Mouse (Mus musculus): ENCODE measurements around the gene Cox7a2. TPM values are rescaled to one million over a fixed set of nuclear protein-coding genes. Genes with fewer than 3 reads are reported as not detected.

The Cox7a2 gene
- total RNA-seq, 2 experiments from 2014 or later = 606 to 637 TPM

- DNase-seq = no peak
Observed at GRCm38 (mm10) chr9:79735608-79736007, 24.1 kb downstream of the Cox7a2 start.

GRCm38 (mm10) chr9:79730301-79730700 lies 29.4 kb downstream of the Cox7a2 start:
- peak; percentile 51 for DNase-seq

DNA sequence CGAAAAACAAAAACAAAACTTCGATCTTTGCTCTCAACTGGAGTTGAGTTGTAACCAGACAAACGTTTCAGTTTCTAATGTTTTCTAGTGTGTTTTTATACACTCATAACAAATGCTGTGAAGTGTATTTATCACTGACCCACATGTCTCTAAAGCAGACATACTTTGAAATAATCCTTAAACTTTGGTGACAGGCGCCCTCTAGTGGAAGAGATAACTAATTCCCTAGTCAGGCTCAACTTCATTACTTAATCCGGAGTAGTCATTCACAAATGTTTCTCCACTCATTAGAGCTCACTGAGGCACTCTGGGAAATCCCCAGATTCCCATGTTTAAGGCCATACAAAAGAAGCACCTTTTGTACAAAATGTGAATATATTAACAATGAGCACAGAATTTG lies 36.6 kb downstream of the Cox7a2 start:
- peak; percentile 36 for DNase-seq

DNA sequence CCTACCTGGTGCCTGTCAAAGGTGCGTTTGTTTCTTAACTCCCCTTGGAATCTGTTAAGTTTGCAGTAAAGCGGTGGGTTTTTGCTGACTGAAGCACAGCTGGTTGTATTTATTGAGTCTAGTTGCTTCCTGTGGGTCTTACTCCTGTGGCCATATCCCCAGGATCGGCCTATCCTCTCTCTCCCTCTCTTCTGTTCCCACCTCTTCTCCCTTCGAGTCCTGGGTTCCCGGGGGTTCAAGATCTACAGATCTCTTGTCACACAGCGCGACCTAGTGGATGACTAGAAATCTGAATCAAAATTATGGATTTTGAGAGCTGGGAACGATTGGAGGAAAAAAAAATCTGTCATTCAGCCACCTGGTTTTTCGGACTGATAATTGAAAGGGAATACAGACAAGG lies 38.6 kb downstream of the Cox7a2 start:
- peak; percentile 75 for DNase-seq

DNA sequence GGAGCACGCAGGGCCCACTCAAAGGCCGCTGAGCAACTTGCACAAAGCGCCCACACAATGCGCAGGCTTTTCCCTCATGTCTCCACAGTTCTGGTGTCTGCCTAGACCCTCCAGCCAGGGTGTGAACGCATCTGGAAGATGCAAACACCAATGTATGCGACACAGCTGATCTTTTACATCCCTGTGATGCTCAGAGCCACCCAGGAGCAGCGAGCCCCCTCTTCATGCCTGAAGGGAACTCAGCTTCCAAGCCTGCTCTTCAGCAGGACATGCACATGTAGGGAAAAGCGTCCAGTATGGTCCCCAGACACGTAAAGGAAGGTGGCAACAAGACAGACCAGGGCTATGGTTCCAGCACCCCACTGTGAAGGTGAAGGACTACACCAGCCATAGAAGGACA lies 39.5 kb downstream of the Cox7a2 start:
- DNase-seq = no peak

GRCm38 (mm10) chr9:79719451-79719850 lies 40.2 kb downstream of the Cox7a2 start:
- peak; percentile 46 for DNase-seq

DNA sequence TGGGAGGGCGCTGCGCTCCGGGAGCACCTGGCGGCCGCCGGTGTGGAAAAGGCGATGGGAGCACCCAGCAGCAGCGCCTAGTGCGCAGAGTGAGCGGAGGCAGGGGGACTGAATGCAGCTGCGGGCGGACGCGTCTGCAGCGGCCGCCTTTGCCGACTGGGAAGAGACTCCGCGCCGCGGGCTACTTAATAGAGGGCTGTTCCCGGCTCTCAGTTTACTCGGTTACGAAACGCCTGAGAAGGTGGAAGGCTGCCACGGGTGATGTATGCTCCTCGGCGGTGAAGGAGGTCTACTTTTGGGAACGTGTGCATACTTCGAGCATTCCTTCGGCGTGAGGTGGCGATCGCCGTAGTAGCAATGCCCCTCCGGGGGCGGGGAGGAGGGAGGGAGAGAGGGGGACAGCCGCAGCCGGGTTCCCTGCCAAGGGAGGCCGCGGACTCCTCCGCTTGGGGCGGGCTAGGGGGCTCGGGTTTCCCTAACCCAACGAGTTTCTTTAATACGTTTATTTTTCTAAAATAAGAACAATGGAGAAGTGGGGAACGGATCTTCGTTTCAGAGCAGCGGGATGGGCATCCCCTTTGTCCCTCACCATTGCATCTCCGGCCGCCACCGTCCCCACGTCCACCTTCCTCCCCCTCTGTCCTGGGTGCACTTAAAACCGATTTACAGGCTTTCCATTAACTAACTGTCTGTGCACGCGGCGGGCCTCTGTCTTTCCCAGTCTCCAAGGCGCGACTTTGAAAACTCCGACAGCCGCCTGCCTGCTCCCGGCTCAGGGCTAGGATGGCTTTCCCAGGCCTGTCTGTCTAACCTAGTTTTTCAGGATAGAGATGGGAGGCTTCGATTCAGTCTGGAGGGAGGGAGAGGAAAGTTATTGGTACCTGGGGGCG lies 41.0 kb downstream of the Cox7a2 start, which contains the start of gene Col12a1:
TSS of gene Col12a1 (minus strand) at position 351 of the 890 bp plus-strand sequence.
- peak; percentile 66 for DNase-seq

- DNase-seq = peak; percentile 27
Observed at GRCm38 (mm10) chr9:79717836-79718475, 41.7 kb downstream of the Cox7a2 start.

DNA sequence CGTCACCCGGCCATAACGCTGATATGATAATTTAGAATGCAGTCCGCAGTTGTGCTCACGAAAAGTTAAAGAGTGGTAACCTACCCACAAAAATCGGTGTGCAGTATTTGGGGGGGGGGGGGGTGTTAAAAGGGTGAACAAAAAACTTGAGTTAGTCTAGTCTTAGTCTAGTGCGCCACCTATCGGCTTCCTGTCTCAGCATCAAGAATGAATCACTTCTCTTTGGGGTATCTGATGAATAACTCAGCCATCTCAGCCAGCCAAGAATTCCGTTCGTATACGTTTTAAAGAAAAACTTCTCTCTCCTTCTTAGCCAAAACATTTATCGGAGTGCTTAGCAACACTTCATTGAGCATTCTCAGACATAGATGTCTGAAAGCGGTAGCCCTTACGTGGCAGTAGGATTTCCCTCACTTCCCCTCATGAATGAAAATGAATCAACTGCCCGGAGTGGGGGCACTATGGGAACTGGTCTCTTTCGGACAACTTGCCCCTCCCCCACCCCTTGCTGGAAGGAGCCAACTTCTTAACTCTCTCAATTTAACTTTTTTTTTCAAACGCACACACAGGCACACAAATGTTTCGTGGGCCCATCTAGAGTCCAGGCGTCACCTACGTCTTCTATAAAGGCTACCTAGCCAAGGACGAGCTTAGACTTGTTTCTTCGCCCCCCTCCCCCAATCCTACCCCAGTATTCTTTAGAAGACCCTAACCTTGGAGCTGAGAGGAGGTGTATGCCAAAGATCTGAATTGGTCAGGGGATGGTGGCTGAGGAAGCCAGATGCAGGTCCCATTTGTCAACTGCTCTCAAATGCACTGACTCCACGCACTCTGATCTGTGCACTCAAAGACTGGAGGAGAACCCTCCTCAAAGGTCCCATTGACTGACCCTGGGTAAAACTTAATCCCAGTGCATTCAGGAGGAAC lies 42.5 kb downstream of the Cox7a2 start:
- peak; percentile 82 for DNase-seq

DNA sequence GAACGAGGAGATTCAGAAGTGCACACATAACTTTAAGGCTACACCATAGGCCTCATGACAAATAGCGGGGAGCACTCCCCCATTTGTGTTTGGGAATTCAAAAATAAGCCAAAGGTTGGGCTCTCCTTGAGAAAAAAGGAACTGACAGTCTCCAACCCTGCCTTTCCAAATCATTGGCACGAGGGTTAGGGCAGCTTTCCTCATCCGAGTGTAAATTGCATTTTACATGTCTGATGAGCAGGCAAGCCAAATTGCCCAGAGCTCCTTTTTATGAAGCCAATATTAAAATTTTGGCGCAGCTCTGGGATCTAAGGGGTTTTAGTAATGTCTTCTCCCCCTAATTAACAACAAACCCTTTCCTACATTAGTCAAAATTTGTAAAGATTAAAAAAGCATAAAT lies 43.2 kb downstream of the Cox7a2 start:
- DNase-seq = peak; percentile 31

- peak; percentile 93 for DNase-seq
Observed at GRCm38 (mm10) chr9:79714471-79715045, 45.1 kb downstream of the Cox7a2 start.

Other genes with a start within 250 kb of the Cox7a2 start
- gene Col12a1, start 41.0 kb downstream of the Cox7a2 start, total RNA-seq (2021) = 10 to 100 TPM; 51.5 to 53.1 TPM
- 10 to 100 TPM; 84.0 to 91.0 TPM for gene Tmem30a, start 33.6 kb upstream of the Cox7a2 start, total RNA-seq (2021)

Data from adrenal gland, postnatal 10 days (tissue).